Mouse (Mus musculus) forebrain, postnatal 0 days (tissue): ENCODE results near the gene Spc25. TPM values are rescaled to one million over a fixed set of nuclear protein-coding genes. Genes with fewer than 3 reads are reported as not detected.

ENCODE experiments used
- ATAC-seq: fragments of 200-750 bp; cut with Nextera tagmentation; 2 replicates; pipeline ENCODE4 v1.8.0; 2017; ENCODE audit warnings: mild to moderate bottlenecking, moderate library complexity
- DNase-seq: peaks from one replicate; pipeline ENCODE4 v3.0.0-alpha.2; 2015
- H3K27ac ChIP-seq: fragments of 300-500 bp; sonication (generic); 2 replicates; pipeline ENCODE4 v1.5.1; 2014; ENCODE audit warnings: low read depth, mild to moderate bottlenecking, antibody characterized with exemption, low read length, moderate library complexity, mixed read lengths
- H3K27me3 ChIP-seq: fragments of 300-500 bp; sonication (generic); 2 replicates; pipeline ENCODE4 v1.6.1; 2014; ENCODE audit warnings: mild to moderate bottlenecking, low read length, mixed read lengths; ENCODE audit not compliant: insufficient read depth
- H3K36me3 ChIP-seq: fragments of 300-500 bp; sonication (generic); 2 replicates; pipeline ENCODE4 v1.6.1; 2014; ENCODE audit warnings: mild to moderate bottlenecking, moderate library complexity; ENCODE audit not compliant: insufficient read depth
- H3K4me1 ChIP-seq: fragments of 300-500 bp; sonication (generic); 2 replicates; pipeline ENCODE4 v1.6.1; 2014; ENCODE audit warnings: antibody characterized with exemption; ENCODE audit not compliant: insufficient read depth
- H3K4me2 ChIP-seq: fragments of 300-500 bp; sonication (generic); 2 replicates; pipeline ENCODE4 v1.6.1; 2014; ENCODE audit warnings: low read depth, mild to moderate bottlenecking, moderate library complexity
- H3K4me3 ChIP-seq: fragments of 300-500 bp; sonication (generic); 2 replicates; pipeline ENCODE4 v1.5.1; 2014; ENCODE audit warnings: low read depth, low read length, mixed read lengths
- H3K9ac ChIP-seq: fragments of 300-500 bp; sonication (generic); 2 replicates; pipeline ENCODE4 v1.6.1; 2014; ENCODE audit warnings: mild to moderate bottlenecking
- H3K9me3 ChIP-seq: fragments of 300-500 bp; sonication (generic); 2 replicates; pipeline ENCODE4 v1.6.1; 2016; ENCODE audit warnings: low read length
- CTCF ChIP-seq: sonication (generic); IDR thresholded peaks from 2 replicates; pipeline ENCODE4 v1.5.1; 2016; ENCODE audit warnings: antibody characterized with exemption, control low read depth, low read depth
- WGBS: fragments of 180-500 bp; shearing (Covaris S2); extraction: QIAGEN DNeasy Blood & Tissue Kit; methylation state at CpG from one replicate; pipeline ENCODE4 v1.1.7; 2014; 5-methylcytosine and 5-hydroxymethylcytosine counted together
- polyA plus RNA-seq: library from polyadenylated mRNA; unstranded; fragments of >200 nt; fragmentation: Nextera tagmentation; extraction: Ambion mirVana; gene quantifications from 2 replicates; pipeline ENCODE4 v1.2.1, GENCODE M21; 2015
- total RNA-seq: library from RNA; depleted of rRNA; stranded (reverse); fragments of >200 nt; gene quantifications from 2 replicates; pipeline ENCODE4 v1.2.3, GENCODE M21; 2014

Gene Spc25
- total and polyA plus RNA-seq, 2 experiments from 2014 or later, result 10.5 to 21.3 TPM

DNA sequence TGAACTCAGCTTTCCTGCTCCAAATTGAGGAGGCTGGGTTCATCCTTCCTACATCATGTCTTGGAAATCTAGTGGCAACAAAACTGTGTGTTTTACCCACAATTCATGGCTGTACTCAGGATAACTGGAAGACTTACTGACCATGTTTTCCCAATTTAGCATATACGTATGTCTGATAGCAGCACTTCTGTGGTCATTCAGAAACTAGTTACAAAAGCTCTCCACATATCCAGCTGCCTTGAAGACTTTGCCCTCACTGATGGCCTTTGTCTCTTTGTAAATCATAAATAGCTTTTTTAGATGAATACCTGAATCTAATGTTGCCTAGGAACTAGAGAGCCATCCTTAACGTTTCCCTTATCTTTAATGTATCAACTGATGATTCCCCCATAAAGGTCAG lies 24.1 kb upstream of the Spc25 start:
- no peaks in the 10 kb centered on the region; the same call in 1 of the 2 replicates for H3K27me3 ChIP-seq
- TF ChIP-seq CTCF, result no peak
- no peak overlapping the region for H3K4me3 ChIP-seq
- no peak overlapping the region for H3K27ac ChIP-seq
- H3K9me3 ChIP-seq, result no peaks in the 10 kb centered on the region
- DNase-seq (no peak), ATAC-seq (no peak)
- H3K9ac ChIP-seq, result no peak overlapping the region
- H3K4me1 ChIP-seq, result no peaks in the 10 kb centered on the region
- no peak overlapping the region for H3K4me2 ChIP-seq
- WGBS, result 82% methylated on average over 2 of the region's 2 CpGs
- no peaks in the 10 kb centered on the region for H3K36me3 ChIP-seq

GRCm38 (mm10) chr2:69228635-69229034 lies 22.6 kb upstream of the Spc25 start:
- Histone ChIP-seq H3K27me3 (no peaks in the 10 kb centered on the region; the same call in 1 of the 2 replicates), H3K4me3 (no peak overlapping the region), H3K36me3 (no peaks in the 10 kb centered on the region), H3K9ac (no peak overlapping the region), H3K4me2 (no peak overlapping the region), H3K27ac (no peak overlapping the region), H3K4me1 (no peaks in the 10 kb centered on the region), H3K9me3 (no peaks in the 10 kb centered on the region)
- ATAC-seq (peak; percentile 47), DNase-seq (no peak)
- TF ChIP-seq CTCF, result no peak
- WGBS, result 70% methylated on average over 6 of the region's 6 CpGs

DNA sequence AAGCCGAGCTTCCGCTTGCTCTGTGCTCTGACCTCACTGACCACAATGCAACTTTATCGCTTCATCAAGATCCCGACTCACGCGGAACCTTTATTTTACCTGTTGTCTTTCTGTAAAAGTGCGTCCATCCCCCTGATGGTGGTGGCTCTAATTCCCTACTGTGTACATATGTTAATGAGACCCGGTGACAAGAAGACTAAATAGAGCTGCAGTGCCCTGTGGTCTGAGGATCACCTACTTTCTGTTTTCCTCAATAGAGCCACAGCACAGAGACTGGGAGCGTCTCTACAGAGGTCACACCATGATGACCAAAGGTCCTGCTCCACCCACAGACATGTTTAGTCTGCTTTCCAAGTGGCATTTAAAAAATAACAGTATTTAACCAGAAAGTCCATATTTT lies 20.9 kb upstream of the Spc25 start:
- 91% methylated on average over 9 of the region's 9 CpGs for WGBS
- Histone ChIP-seq H3K4me3 (no peak overlapping the region), H3K27me3 (no peaks in the 10 kb centered on the region; the same call in 1 of the 2 replicates), H3K4me2 (no peak overlapping the region), H3K36me3 (no peaks in the 10 kb centered on the region), H3K9ac (no peak overlapping the region), H3K27ac (no peak overlapping the region), H3K9me3 (no peaks in the 10 kb centered on the region), H3K4me1 (no peaks in the 10 kb centered on the region)
- no peak for TF ChIP-seq CTCF
- ATAC-seq (no peak), DNase-seq (no peak)

GRCm38 (mm10) chr2:69224724-69225123 lies 18.7 kb upstream of the Spc25 start:
- TF ChIP-seq CTCF, result no peak
- H3K36me3 ChIP-seq, result no peaks in the 10 kb centered on the region
- H3K4me2 ChIP-seq, result no peak overlapping the region
- ATAC-seq (no peak), DNase-seq (no peak)
- 60% methylated on average over 2 of the region's 2 CpGs for WGBS
- no peaks in the 10 kb centered on the region for H3K4me1 ChIP-seq
- no peak overlapping the region for H3K27ac ChIP-seq
- no peaks in the 10 kb centered on the region; the same call in 1 of the 2 replicates for H3K27me3 ChIP-seq
- no peak overlapping the region for H3K9ac ChIP-seq
- no peaks in the 10 kb centered on the region for H3K9me3 ChIP-seq
- no peak overlapping the region for H3K4me3 ChIP-seq

- no peak for TF ChIP-seq CTCF
- Histone ChIP-seq H3K4me2 (no peak overlapping the region), H3K27me3 (no peaks in the 10 kb centered on the region; the same call in 1 of the 2 replicates), H3K9ac (no peak overlapping the region), H3K36me3 (no peaks in the 10 kb centered on the region), H3K27ac (no peak overlapping the region), H3K4me1 (no peaks in the 10 kb centered on the region), H3K4me3 (no peak overlapping the region), H3K9me3 (no peaks in the 10 kb centered on the region)
- ATAC-seq (no peak), DNase-seq (no peak)
- WGBS, result 46% methylated on average over 10 of the region's 10 CpGs
Observed at GRCm38 (mm10) chr2:69222815-69223214, 16.8 kb upstream of the Spc25 start.

GRCm38 (mm10) chr2:69221868-69222416 lies 15.9 kb upstream of the Spc25 start:
- Histone ChIP-seq H3K9me3 (no peaks in the 10 kb centered on the region), H3K4me2 (no peak overlapping the region), H3K36me3 (no peaks in the 10 kb centered on the region), H3K9ac (no peak overlapping the region), H3K27ac (no peak overlapping the region), H3K4me3 (no peak overlapping the region), H3K27me3 (no peaks in the 10 kb centered on the region; the same call in 1 of the 2 replicates), H3K4me1 (no peaks in the 10 kb centered on the region)
- no peak for ATAC-seq
- TF ChIP-seq CTCF, result no peak
- WGBS, result 28% methylated on average over 5 of the region's 5 CpGs
- no peak for DNase-seq

- Histone ChIP-seq H3K9ac (no peak overlapping the region), H3K4me2 (no peak overlapping the region), H3K27me3 (no peaks in the 10 kb centered on the region), H3K27ac (no peak overlapping the region), H3K4me1 (no peaks in the 10 kb centered on the region), H3K4me3 (no peak overlapping the region), H3K36me3 (no peaks in the 10 kb centered on the region), H3K9me3 (no peaks in the 10 kb centered on the region)
- DNase-seq (no peak), ATAC-seq (no peak)
- WGBS, result 56% methylated on average over 7 of the region's 7 CpGs
- no peak for TF ChIP-seq CTCF
Observed at GRCm38 (mm10) chr2:69215242-69215641, 9.2 kb upstream of the Spc25 start.
